1 mouse cellular context compared by ENCODE assay signal in the genomic region with DNA sequence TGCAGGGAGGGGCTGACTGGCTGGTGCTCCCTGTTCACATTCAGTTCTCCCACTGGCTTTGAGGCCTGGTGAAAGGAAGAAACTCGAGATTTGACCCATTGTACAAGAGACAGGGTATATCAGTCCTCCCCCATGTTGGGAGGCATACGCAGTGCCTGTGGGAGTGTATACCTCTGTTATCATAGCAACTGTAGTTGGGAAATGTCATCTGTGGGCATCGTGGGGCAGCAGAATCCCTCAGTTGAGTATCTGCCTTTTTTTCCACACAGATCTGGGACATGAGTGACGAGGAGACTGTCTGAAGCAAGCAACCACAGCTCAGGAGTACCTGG.
TF ChIP-seq lines count a peak whose summit lies in the region.

No protein-coding gene starts in this region.

TF ChIP-seq in CH12.LX, 34 proteins besides CTCF, POLR2A, EP300 and RAD21:
- TF ChIP-seq UBTF (IDR thresholded peaks at IDR 0.05; ENCODE audit: low read depth, low read length) (no peak), ETS1 (conservative IDR thresholded peaks at IDR 0.05; ENCODE audit: low read depth, low read length) (no peak), ZKSCAN1 (IDR thresholded peaks at IDR 0.05; ENCODE audit: borderline replicate concordance, low read depth, low read length) (no peak), ZMIZ1 (IDR thresholded peaks at IDR 0.05; ENCODE audit: low read depth, low read length) (no peak), POLR2AphosphoS2 (IDR thresholded peaks at IDR 0.05; ENCODE audit: low read depth, low read length) (no peak), RCOR1 (conservative IDR thresholded peaks at IDR 0.05; ENCODE audit: low read depth, low read length) (no peak), MAX (IDR thresholded peaks at IDR 0.05; ENCODE audit: low read length) (no peak), MEF2A (IDR thresholded peaks at IDR 0.05; ENCODE audit: borderline replicate concordance, low read depth, low read length) (no peak), CHD1 (IDR thresholded peaks at IDR 0.05; ENCODE audit: low read depth, low read length) (no peak), ZNF384 (IDR thresholded peaks at IDR 0.05; ENCODE audit: low read depth, low read length) (no peak)
